Mouse (Mus musculus) right cerebral cortex, postnatal 36 days (tissue): Measurements from ENCODE around the gene Tmem145.
"Not testable (repeated sequence)": the region's sequence is repeated elsewhere in the genome, so short reads cannot be mapped to it uniquely, and the experiment has no call there.

Experiments
- DNase-seq, 2 experiments: peaks; one replicate each; pipeline ENCODE4 v3.0.0; 2022; ENCODE audit warnings: low spot score in 2 of 2, mixed read lengths in 1 of 2

Gene Tmem145

DNA sequence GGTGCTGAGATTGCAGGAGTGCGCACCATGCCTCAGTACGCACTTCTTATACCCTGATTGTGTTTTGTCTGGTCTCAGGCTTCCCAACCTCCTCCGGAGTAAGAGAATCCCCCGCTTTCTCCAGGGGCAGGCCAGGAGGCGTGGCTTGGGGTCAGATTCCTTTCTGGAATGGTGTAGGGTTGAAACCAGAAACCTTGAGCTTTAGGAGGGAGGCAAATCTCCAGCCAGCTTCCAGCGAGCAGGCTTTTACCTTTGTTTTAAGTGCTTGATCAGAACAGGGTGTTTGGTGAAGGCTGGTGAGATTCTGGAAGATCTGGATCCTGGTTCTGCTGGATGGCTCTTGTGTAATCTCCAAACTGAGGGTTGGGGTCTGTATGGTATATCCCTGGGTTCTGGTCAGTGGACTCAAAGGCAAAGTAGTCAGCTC is 16.2 kb downstream of the Tmem145 start:
- DNase-seq = no peak

DNA sequence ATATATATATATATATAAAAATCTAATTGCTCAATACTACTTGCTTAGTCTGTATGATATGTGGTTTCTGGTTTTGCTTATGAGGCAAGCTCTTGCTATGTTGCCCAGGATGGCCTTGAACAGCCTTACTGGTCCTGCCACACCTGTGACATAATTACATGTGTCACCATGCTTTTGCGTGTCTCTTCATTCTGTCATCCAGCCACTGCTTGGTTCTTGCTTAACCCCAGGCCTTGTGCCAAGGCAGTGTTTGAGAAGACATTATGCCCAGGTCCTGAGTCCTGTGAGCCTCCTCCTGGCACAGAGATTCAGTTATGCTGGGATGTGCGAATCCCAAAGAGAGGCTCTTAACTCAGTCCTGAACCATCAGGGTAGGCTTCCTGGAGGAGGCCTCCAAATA is 17.3 kb downstream of the Tmem145 start:
- no peak for DNase-seq

DNA sequence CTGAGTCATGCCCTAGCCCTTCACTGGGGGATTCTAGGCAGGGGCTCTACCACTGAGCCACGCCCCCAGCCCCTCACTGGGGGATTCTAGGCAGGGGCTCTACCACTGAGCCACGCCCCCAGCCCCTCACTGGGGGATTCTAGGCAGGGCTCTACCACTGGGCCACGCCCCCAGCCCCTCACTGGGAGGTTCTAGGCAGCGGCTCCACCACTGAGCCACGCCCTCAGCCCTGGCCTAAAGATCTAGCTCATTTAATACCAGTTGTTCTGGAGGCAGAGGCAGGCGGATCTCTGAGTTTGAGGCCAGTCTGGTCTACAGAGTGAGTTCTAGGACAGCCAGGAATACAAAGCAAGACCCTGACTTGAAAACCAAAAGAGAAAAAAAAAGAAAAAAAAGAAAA is 19.5 kb downstream of the Tmem145 start:
- not testable (repeated sequence) for DNase-seq

DNA sequence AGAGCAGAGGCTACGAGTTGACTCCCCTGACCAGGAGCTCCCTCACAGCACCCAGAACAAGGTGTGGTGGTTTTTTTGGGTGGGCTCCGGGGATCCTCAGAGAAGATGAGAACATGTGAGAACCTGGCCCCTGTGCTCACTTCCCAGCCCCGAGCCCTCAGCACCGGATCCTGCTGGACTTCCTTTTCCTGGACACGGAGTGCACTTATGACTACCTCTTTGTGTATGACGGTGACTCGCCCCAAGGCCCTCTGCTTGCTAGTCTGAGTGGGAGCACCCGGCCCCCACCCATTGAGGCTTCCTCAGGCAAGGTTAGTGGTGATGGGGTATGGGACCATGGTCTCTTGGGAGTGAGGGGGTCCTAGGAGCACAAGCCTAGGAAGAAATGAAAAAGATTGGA is 20.3 kb downstream of the Tmem145 start:
- no peak for DNase-seq

DNA sequence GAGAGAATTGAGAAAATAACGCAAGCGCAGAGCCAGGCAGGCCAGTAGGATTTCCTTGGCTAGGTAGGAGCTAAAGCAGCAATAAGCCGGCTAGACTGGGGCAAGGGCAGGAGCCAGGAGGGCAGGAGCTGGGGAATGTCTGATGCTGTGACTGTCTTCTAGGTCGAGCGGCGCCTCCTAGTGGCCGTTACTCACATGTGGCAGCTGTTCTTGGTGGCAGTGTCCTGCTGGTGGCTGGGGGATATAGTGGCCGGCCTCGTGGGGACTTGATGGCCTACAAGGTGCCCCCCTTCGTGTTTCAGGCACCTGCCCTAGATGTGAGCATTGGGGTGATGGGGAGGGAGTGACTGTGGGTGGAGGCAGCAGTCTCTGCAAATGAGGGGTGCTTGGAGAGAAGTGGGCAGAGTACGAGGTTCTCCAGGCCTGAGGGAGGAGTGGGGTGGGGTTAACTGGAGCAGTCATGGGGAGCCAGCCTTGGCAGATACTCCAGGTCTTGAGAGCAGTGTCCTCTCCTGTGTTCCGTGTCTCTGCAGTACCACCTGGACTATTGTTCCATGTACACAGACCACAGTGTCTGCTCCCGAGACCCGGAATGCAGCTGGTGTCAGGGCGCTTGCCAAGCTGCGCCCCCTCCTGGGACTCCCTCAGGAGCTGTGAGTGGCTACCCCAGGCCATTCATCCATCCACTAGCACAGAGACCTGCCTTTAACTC is 27.8 kb downstream of the Tmem145 start:
- peak in 1 of 2 experiments; percentile 46 for DNase-seq

DNA sequence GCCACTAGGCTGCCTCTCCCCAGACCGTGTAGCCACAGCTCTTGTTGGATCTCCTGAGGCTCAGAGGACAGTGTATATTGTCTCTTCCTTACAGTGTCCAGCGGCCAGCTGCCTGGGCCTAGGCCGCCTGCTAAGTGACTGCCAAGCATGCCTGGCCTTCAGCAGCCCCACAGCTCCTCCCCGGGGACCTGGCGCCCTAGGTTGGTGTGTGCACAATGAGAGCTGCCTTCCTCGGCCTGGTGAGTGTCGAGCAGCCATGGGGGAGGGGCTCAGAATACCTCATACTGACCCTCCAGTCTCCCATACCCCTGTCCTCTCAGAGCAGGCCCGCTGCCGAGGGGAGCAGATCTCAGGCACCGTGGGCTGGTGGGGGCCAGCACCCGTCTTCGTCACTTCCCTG is 28.6 kb downstream of the Tmem145 start:
- DNase-seq = no peak

DNA sequence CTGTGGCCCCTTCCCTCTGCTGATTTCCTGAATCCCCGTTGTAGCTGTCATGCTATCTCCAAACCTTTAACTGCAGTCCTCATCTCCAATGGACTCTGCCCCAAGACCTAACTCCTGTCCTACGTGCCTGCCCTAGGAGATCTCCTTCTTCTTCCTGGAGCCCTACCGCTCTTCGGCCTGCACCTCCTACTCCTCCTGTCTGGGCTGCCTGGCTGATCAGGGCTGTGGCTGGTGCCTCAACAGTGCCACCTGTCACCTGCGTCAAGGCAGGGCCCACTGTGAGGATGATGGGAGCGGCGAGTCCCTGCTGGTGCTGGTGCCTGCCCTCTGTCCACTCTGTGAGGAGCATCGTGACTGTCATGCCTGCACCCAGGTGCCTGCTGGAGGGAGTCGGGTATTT is 33.4 kb downstream of the Tmem145 start:
- DNase-seq = no peak

DNA sequence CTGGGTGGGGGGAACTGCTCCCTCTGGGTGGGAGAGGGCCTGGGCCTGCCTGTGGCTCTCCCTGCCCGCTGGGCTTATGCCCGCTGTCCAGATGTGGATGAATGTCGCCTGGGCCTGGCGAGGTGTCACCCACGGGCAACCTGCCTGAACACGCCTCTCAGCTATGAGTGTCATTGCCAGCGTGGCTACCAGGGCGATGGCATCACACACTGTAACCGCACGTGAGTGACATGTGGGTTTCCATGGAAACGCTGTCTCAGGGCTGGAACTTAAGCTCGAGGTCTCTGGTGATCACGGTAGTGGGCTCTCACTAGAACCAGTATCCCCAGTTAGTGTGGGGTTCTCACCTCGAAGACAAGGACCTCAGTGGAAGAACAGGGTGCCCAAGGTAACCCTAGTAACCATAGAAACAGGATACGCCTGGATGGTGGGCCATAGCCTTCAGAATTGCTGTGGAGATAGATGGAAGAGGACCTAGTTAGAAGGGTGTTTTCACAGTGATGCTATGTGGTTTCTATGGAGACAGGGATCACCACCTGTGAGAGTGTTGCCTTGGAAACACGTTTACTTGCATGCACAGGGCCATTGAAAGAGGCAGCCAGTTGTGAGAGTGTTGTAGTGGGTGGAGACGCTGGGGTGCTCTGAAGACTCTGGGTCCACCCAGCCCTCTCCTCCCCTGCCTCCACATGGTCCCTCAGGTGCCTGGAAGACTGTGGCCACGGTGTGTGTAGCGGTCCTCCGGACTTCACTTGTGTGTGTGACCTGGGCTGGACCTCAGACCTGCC is 35.3 kb downstream of the Tmem145 start:
- DNase-seq = peak in 1 of 2 experiments; percentile 54

DNA sequence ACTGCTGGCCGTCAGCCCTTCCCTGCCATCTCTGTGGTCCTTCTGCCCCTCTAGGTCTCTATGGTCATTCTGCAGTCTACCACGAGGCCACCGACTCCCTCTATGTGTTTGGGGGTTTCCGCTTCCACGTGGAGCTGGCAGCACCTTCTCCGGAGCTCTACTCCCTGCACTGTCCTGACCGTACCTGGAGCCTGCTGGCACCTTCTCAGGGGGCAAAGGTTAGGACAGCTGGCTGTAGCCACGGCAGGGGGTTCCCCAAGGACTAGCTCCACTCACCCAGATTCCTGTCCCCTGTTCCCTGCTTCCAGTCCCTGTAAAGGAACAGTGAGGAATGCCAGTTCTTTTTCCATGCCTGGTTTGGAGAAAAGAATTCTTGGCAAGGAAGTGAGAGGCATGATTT is 43.0 kb downstream of the Tmem145 start:
- no peak for DNase-seq

DNA sequence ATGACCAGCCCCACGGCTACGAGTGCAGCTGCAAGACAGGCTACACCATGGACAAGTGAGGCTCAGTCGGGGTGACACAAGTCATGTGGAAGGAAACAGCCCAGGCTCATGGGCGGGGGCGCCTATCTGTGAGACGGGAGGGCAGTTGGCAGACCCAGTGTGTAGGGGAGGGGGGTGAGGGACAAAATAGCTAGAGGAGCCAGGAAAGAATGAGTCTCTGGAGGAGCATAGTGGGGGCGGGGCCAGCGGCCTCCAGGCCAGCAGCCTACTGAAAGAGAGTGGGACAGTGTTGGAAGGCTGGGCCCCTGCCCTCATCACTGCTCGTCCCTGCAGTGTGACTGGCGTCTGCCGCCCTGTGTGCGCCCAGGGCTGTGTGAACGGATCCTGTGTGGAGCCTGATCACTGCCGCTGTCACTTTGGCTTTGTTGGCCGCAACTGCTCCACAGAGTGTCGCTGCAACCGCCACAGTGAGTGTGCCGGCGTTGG is 52.9 kb downstream of the Tmem145 start:
- no peak for DNase-seq

DNA sequence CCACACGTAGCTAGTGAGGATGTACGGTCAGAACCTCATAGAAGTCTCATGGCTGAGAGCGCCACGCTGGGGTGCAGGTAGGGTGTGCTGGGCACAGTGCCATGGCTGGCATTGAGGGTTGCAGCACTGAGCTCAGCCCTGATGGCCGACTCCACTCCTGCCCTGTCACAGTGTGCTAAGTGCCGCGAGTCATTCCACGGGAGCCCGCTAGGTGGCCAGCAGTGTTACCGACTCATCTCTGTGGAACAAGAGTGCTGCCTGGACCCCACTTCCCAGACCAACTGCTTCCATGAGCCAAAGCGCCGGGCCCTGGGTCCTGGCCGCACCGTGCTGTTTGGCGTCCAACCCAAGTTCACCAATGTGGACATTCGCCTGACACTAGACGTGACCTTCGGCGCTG is 57.2 kb downstream of the Tmem145 start:
- DNase-seq = no peak

DNA sequence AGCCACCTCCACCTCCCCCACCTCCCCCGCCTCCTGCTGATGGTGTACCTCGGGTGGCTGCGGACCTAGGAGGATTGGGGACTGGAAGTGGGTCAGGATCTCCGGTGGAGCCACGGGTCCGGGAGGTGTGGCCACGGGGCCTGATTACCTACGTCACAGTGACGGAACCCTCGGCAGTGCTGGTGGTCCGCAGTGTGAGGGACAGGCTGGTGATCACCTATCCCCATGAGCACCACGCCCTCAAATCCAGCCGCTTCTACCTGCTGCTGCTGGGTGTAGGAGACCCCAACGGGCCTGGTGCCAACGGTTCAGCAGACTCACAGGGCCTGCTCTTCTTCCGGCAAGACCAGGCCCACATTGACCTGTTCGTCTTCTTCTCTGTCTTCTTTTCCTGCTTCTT is 57.7 kb downstream of the Tmem145 start:
- no peak for DNase-seq
